Mouse (Mus musculus) adrenal gland, adult 2 months (tissue): ENCODE data around the gene Cd48. TPM values are rescaled to one million over a fixed set of nuclear protein-coding genes. Genes with fewer than 3 reads are reported as not detected.
"Not testable (repeated sequence)": the region's sequence is repeated elsewhere in the genome, so short reads cannot be mapped to it uniquely, and the experiment has no call there.

Experiments
- DNase-seq: peaks from one replicate; pipeline ENCODE4 v3.0.0; 2021
- microRNA-seq, 2 experiments: library from miRNA; unstranded; fragments of <30 nt; microRNA quantifications; one replicate each; pipeline ENCODE4 v1.2.0; 2021
- polyA plus RNA-seq: library from polyadenylated mRNA; depleted of rRNA; stranded (reverse); fragments of >200 nt; gene quantifications from 2 replicates; pipeline ENCODE4 v1.2.3, GENCODE M21; 2012; rRNA removed
- total RNA-seq, 2 experiments: library from RNA; stranded (reverse); gene quantifications; 2 replicates each; pipeline ENCODE4 v1.2.3; 2021

Gene Cd48
- total and polyA plus RNA-seq, 3 experiments = 1.4 to 3.1 (median 3.1) TPM

GRCm38 (mm10) chr1:171693918-171694317 is 12.1 kb downstream of the Cd48 start:
- no peak for DNase-seq

GRCm38 (mm10) chr1:171698983-171699382 is 17.2 kb downstream of the Cd48 start:
- no peak for DNase-seq

GRCm38 (mm10) chr1:171713736-171714135 is 31.9 kb downstream of the Cd48 start:
- DNase-seq = not testable (repeated sequence)

GRCm38 (mm10) chr1:171715434-171715833 is 33.6 kb downstream of the Cd48 start:
- no peak for DNase-seq

- no peak for DNase-seq
Measured at GRCm38 (mm10) chr1:171716232-171716631, 34.4 kb downstream of the Cd48 start.

GRCm38 (mm10) chr1:171731195-171731594 is 49.4 kb downstream of the Cd48 start:
- DNase-seq = no peak

GRCm38 (mm10) chr1:171734898-171735297 is 53.1 kb downstream of the Cd48 start:
- no peak for DNase-seq

GRCm38 (mm10) chr1:171748127-171748969 is 66.5 kb downstream of the Cd48 start:
- DNase-seq = no peak

Small RNA genes within 50 kb of the gene (microRNA-seq; reads per million reads assigned to microRNA genes)
- gene Mir7683 = 0 reads per million in 2 experiments

Other genes starting within 250 kb of the Cd48 start
- gene F11r, start 244.5 kb upstream of the Cd48 start, total RNA-seq = 10 to 100 TPM; 29.7 to 45.8 TPM
- 23.5 and 25.1 TPM in 2 replicates for gene F11r, start 244.5 kb upstream of the Cd48 start, polyA plus RNA-seq
- 1 to 10 TPM; 3.6 to 8.3 TPM for gene Alyref2, start 178.5 kb upstream of the Cd48 start, total RNA-seq
- gene Alyref2, start 178.5 kb upstream of the Cd48 start, polyA plus RNA-seq = 2.5 and 4.1 TPM in 2 replicates
- gene Itln1, start 146.7 kb upstream of the Cd48 start, total RNA-seq = not detected
- not detected in 2 replicates for gene Itln1, start 146.7 kb upstream of the Cd48 start, polyA plus RNA-seq
- 1 to 10 TPM in 1 of 2 experiments, under 1 TPM in 1; 0.84 to 1.2 TPM for gene Cd244a, start 122.8 kb upstream of the Cd48 start, total RNA-seq
- gene Cd244a, start 122.8 kb upstream of the Cd48 start, polyA plus RNA-seq = 0.12 and 0.15 TPM in 2 replicates
- 1 to 10 TPM in 1 of 2 experiments, under 1 TPM in 1; 0.97 to 1.0 TPM for gene Ly9, start 74.6 kb upstream of the Cd48 start, total RNA-seq
- gene Ly9, start 74.6 kb upstream of the Cd48 start, polyA plus RNA-seq = 0.20 and 0.29 TPM in 2 replicates
- gene Slamf7, start 29.0 kb upstream of the Cd48 start, total RNA-seq = 1 to 10 TPM in 1 of 2 experiments, under 1 TPM in 1; 0.86 to 1.3 TPM
- gene Slamf7, start 29.0 kb upstream of the Cd48 start, polyA plus RNA-seq = 0.07 and 0.13 TPM in 2 replicates
- gene Slamf1, start 85.1 kb downstream of the Cd48 start, total RNA-seq = not detected
- 0.09 TPM in 1 of 2 replicates, not detected in the other for gene Slamf1, start 85.1 kb downstream of the Cd48 start, polyA plus RNA-seq
- 1 to 10 TPM; 4.6 to 5.8 TPM for gene Cd84, start 157.7 kb downstream of the Cd48 start, total RNA-seq
- gene Cd84, start 157.7 kb downstream of the Cd48 start, polyA plus RNA-seq = 0.42 and 0.79 TPM in 2 replicates
- under 1 TPM; 0.10 to 0.12 TPM for gene Gm10521, start 213.7 kb downstream of the Cd48 start, total RNA-seq
- gene Gm10521, start 213.7 kb downstream of the Cd48 start, polyA plus RNA-seq = 0.07 and 0.13 TPM in 2 replicates
- gene Slamf6, start 235.5 kb downstream of the Cd48 start, total RNA-seq = under 1 TPM in 1 of 2 experiments, not detected in 1; 0.24 TPM
- gene Slamf6, start 235.5 kb downstream of the Cd48 start, polyA plus RNA-seq = 0.06 TPM in 1 of 2 replicates, not detected in the other